Mouse (Mus musculus): Measurements from ENCODE around the gene Bcl10.

DNA sequence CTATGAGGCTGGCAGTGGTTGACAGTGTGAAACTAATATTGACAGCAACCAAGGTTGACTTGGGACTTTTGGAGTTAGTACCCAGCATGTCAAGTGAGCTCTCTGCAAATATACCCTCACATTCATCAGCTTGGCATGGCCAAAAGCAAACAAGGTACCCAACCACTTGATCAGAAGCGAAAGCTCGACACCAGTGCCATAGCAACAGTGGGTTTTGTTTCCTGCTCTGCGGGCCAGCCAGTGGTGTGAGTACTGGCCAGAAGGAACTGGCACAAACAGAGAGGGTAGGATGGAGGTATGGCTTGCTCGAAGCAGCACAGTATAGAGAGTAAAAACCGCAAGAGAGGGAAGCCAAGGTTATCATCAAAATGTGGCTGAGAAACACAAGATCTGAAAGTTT lies 6.2 kb upstream of the Bcl10 start:
- TF ChIP-seq CTCF (IDR thresholded peaks at IDR 0.05; ENCODE audit: control insufficient read depth, insufficient read depth, low read length) (no peak), POLR2A (IDR thresholded peaks at IDR 0.05; ENCODE audit: borderline replicate concordance, control insufficient read depth, low read depth, low read length) (no peak)
